Mouse (Mus musculus) gastrocnemius, postnatal 36 days (tissue): Measurements from ENCODE around the gene Kirrel. TPM values are rescaled to one million over a fixed set of nuclear protein-coding genes. Genes with fewer than 3 reads are reported as not detected.

Source experiments
- DNase-seq, 2 experiments: peaks; one replicate each; pipeline ENCODE4 v3.0.0; 2022
- intact Hi-C: fragments of 180-260 bp; cut with DNase I; formaldehyde crosslinking; loops from one replicate; pipeline ENCODE4 v1.15.1; 2025
- long read RNA-seq, 2 experiments: library from polyadenylated mRNA; stranded (forward); transcript quantifications; one replicate each; pipeline ENCODE4 v2.0.0; 2021
- total RNA-seq, 2 experiments: library from RNA; stranded (reverse); gene quantifications; 2 replicates each; pipeline ENCODE4 v1.2.3; 2021

Gene Kirrel
- total RNA-seq = 1 to 10 TPM; 4.3 to 4.4 TPM
- long read RNA-seq, experiment 1 = 0 reads
- long read RNA-seq, experiment 2 = 0 reads

- peak; percentile 63 to 80 for DNase-seq
- intact Hi-C loops = loop anchor here (2.0 kb wide), 1 partner anchor 139 kb away; no protein-coding TSS in a partner anchor
Measured at GRCm38 (mm10) chr3:87174096-87174768, at the start of gene Kirrel. Gene Kirrel, minus strand, starts transcription at chr3:87174747.

- DNase-seq = no peak
- intact Hi-C loops = no loop called here
Measured at GRCm38 (mm10) chr3:87223636-87224035, 49.1 kb upstream of the Kirrel start.

GRCm38 (mm10) chr3:87222346-87222745, 47.8 kb upstream of the Kirrel start:
- intact Hi-C loops = no loop called here
- DNase-seq = no peak

GRCm38 (mm10) chr3:87215176-87215575, 40.6 kb upstream of the Kirrel start:
- no peak for DNase-seq
- intact Hi-C loops = no loop called here

GRCm38 (mm10) chr3:87214221-87214864, 39.8 kb upstream of the Kirrel start:
- intact Hi-C loops = no loop called here
- no peak for DNase-seq

- intact Hi-C loops = no loop called here
- no peak for DNase-seq
Measured at GRCm38 (mm10) chr3:87206336-87207075, 32.0 kb upstream of the Kirrel start.

- intact Hi-C loops = no loop called here
- DNase-seq = no peak
Measured at GRCm38 (mm10) chr3:87196637-87197036, 22.1 kb upstream of the Kirrel start.

GRCm38 (mm10) chr3:87195041-87195440, 20.5 kb upstream of the Kirrel start:
- intact Hi-C loops = no loop called here

GRCm38 (mm10) chr3:87194591-87194990, 20.0 kb upstream of the Kirrel start:
- no peak for DNase-seq

More at GRCm38 (mm10) chr3:87195041-87195440, 20.5 kb upstream of the Kirrel start:
- no peak for DNase-seq

GRCm38 (mm10) chr3:87193756-87194155, 19.2 kb upstream of the Kirrel start:
- DNase-seq = no peak

More at GRCm38 (mm10) chr3:87194591-87194990, 20.0 kb upstream of the Kirrel start:
- intact Hi-C loops = no loop called here

GRCm38 (mm10) chr3:87193352-87193751, 18.8 kb upstream of the Kirrel start:
- DNase-seq = no peak
- intact Hi-C loops = no loop called here

More at GRCm38 (mm10) chr3:87193756-87194155, 19.2 kb upstream of the Kirrel start:
- intact Hi-C loops = no loop called here

- DNase-seq = no peak
Measured at GRCm38 (mm10) chr3:87176687-87177086, 2.1 kb upstream of the Kirrel start.

GRCm38 (mm10) chr3:87175438-87175815, 880 bp upstream of the Kirrel start:
- intact Hi-C loops = loop anchor here (1.0 to 2.0 kb wide), 2 partner anchors 85 to 141 kb away; no protein-coding TSS in a partner anchor
- no peak for DNase-seq

More at GRCm38 (mm10) chr3:87176687-87177086, 2.1 kb upstream of the Kirrel start:
- intact Hi-C loops = no loop called here

GRCm38 (mm10) chr3:87174769-87175437, 356 bp upstream of the Kirrel start:
- intact Hi-C loops = loop anchor here (1.0 to 2.0 kb wide), 2 partner anchors 85 to 140 kb away; no protein-coding TSS in a partner anchor
- DNase-seq = no peak

- intact Hi-C loops = loop anchor here (2.0 kb wide), 1 partner anchor 139 kb away; no protein-coding TSS in a partner anchor
- no peak for DNase-seq
Measured at GRCm38 (mm10) chr3:87173486-87174085, 961 bp downstream of the Kirrel start.

- DNase-seq = no peak
- intact Hi-C loops = no loop called here
Measured at GRCm38 (mm10) chr3:87173103-87173444, 1.5 kb downstream of the Kirrel start.

GRCm38 (mm10) chr3:87172351-87173102, 2.0 kb downstream of the Kirrel start:
- intact Hi-C loops = no loop called here
- no peak for DNase-seq

GRCm38 (mm10) chr3:87171201-87172100, 3.1 kb downstream of the Kirrel start:
- intact Hi-C loops = no loop called here
- no peak for DNase-seq
